Mouse (Mus musculus) inflammation-experienced regulatory T-cells, adult 6 months (primary cell): Measurements from ENCODE around the gene Mrpl45. TPM values are rescaled to one million over a fixed set of nuclear protein-coding genes. Genes with fewer than 3 reads are reported as not detected.
"Not testable (repeated sequence)": the region's sequence is repeated elsewhere in the genome, so short reads cannot be mapped to it uniquely, and the experiment has no call there.

Source experiments
- ATAC-seq: one replicate; pipeline ENCODE4 v1.8.0; 2017
- polyA plus RNA-seq, 3 experiments: library from polyadenylated mRNA; unstranded; fragments of 100-300 nt; shearing (Covaris generic); gene quantifications; one replicate each; pipeline ENCODE4 v1.2.1; 2017

The Mrpl45 gene
- polyA plus RNA-seq, 3 experiments from 2014 or later = 39.1 to 45.1 (median 39.1) TPM

GRCm38 (mm10) chr11:97296542-97296941, 19.0 kb upstream of the Mrpl45 start:
- no peak for ATAC-seq

GRCm38 (mm10) chr11:97299939-97300338, 15.6 kb upstream of the Mrpl45 start:
- no peak for ATAC-seq

- ATAC-seq = no peak
Observed at GRCm38 (mm10) chr11:97301406-97301805, 14.1 kb upstream of the Mrpl45 start.

GRCm38 (mm10) chr11:97302231-97302781, 13.2 kb upstream of the Mrpl45 start:
- no peak for ATAC-seq

GRCm38 (mm10) chr11:97304631-97305030, 10.9 kb upstream of the Mrpl45 start:
- no peak for ATAC-seq

GRCm38 (mm10) chr11:97307294-97308069, 8.0 kb upstream of the Mrpl45 start:
- no peak for ATAC-seq

- peak; percentile 39 for ATAC-seq
Observed at GRCm38 (mm10) chr11:97308806-97309450, 6.6 kb upstream of the Mrpl45 start.

- ATAC-seq = peak; percentile 51
Observed at GRCm38 (mm10) chr11:97309451-97309836, 6.1 kb upstream of the Mrpl45 start.

- ATAC-seq = peak; percentile 79
Observed at GRCm38 (mm10) chr11:97309911-97310571, 5.5 kb upstream of the Mrpl45 start.

- ATAC-seq = no peak
Observed at GRCm38 (mm10) chr11:97310895-97311631, 4.5 kb upstream of the Mrpl45 start.

- ATAC-seq = not testable (repeated sequence)
Observed at GRCm38 (mm10) chr11:97312871-97313270, 2.6 kb upstream of the Mrpl45 start.

- ATAC-seq = no peak
Observed at GRCm38 (mm10) chr11:97314110-97314509, 1.4 kb upstream of the Mrpl45 start.

- peak; percentile 16 for ATAC-seq
Observed at GRCm38 (mm10) chr11:97314751-97315503, 589 bp upstream of the Mrpl45 start.

GRCm38 (mm10) chr11:97321197-97321596, 5.7 kb downstream of the Mrpl45 start:
- ATAC-seq = no peak

- ATAC-seq = peak; percentile 94
Observed at GRCm38 (mm10) chr11:97321894-97322600, 6.5 kb downstream of the Mrpl45 start.

- no peak for ATAC-seq
Observed at GRCm38 (mm10) chr11:97325224-97325623, 9.7 kb downstream of the Mrpl45 start.

- ATAC-seq = no peak
Observed at GRCm38 (mm10) chr11:97328148-97328547, 12.6 kb downstream of the Mrpl45 start.

GRCm38 (mm10) chr11:97330315-97330714, 14.8 kb downstream of the Mrpl45 start:
- no peak for ATAC-seq

- ATAC-seq = no peak
Observed at GRCm38 (mm10) chr11:97331231-97332190, 16.0 kb downstream of the Mrpl45 start.

- ATAC-seq = no peak
Observed at GRCm38 (mm10) chr11:97333044-97333443, 17.5 kb downstream of the Mrpl45 start.
